Mouse (Mus musculus): Measurements from ENCODE around the gene Tmem87a.

DNA sequence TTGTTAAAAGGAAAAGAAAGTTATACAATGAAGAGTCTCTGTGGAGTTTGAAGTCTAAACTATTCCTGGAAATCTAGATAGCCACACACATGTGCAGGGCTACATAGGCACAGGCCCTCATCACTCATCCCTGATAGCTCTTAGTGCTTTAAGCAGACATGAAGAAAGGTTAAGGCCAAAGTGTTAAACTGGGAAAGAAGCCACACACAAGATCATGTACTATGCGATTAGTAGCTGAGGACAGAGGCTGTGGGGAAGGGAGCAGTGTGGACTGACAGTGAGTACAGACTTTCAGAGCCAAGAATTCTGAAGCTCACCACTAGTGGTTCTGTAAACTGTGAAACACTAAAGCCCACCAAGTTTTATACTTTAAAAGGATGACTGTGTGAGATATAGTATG lies 13.0 kb downstream of the Tmem87a start:
- TF ChIP-seq FOSL1 (IDR thresholded peaks at IDR 0.05; ENCODE audit: insufficient read depth, low read length, poor library complexity, severe bottlenecking) (no peak), CTCF (IDR thresholded peaks at IDR 0.05; ENCODE audit: control insufficient read depth, insufficient read depth, insufficient read length) (no peak), MYOD1 (IDR thresholded peaks at IDR 0.05; ENCODE audit: control insufficient read depth, insufficient read length, low read depth) (no peak)
